Mouse (Mus musculus): Measurements from ENCODE around the gene Zfp282. TPM values are rescaled to one million over a fixed set of nuclear protein-coding genes. Genes with fewer than 3 reads are reported as not detected.

Zfp282 gene
- polyA plus RNA-seq, 1 experiment from 2014 or later = 9.6 TPM

- TF ChIP-seq CTCF (IDR thresholded peaks at IDR 0.05) = no peak
- no peak for TF ChIP-seq EP300 (IDR thresholded peaks at IDR 0.05)
- 75% methylated on average over 3 of the region's 3 CpGs for WGBS
- H3K4me3 ChIP-seq (ENCODE audit: low read depth, low read length) = no peak overlapping the region
Measured at GRCm38 (mm10) chr6:47954425-47954824, 77.4 kb downstream of the Zfp282 start.

GRCm38 (mm10) chr6:47957816-47958215 lies 80.8 kb downstream of the Zfp282 start:
- DNase-seq (ENCODE audit: low spot score) (no peak), ATAC-seq (no peak)
- Histone ChIP-seq H3K9me3 (ENCODE audit: low read length) (no peaks in the 10 kb centered on the region), H3K36me3 (ENCODE audit: insufficient read depth, low read length) (no peaks in the 10 kb centered on the region), H3K9ac (replicated peaks; ENCODE audit: low read depth) (no peak overlapping the region), H3K4me2 (replicated peaks; ENCODE audit: low read depth, low read length) (no peak overlapping the region), H3K27ac (ENCODE audit: low read length) (no peak overlapping the region), H3K27me3 (replicated peaks; ENCODE audit: insufficient read depth, low read length) (no peaks in the 10 kb centered on the region), H3K4me1 (ENCODE audit: insufficient read depth, low read depth, low read length) (peaks cover 4% of the 10 kb centered on the region; the same call in 1 of the 2 replicates), H3K4me3 (ENCODE audit: low read depth, low read length) (no peak overlapping the region)
- TF ChIP-seq EP300 (IDR thresholded peaks at IDR 0.05) = no peak
- TF ChIP-seq CTCF (IDR thresholded peaks at IDR 0.05) = no peak

More at GRCm38 (mm10) chr6:47954425-47954824, 77.4 kb downstream of the Zfp282 start:
- Histone ChIP-seq H3K4me2 (replicated peaks; ENCODE audit: low read depth, low read length) (no peak overlapping the region; the same call in 1 of the 2 replicates), H3K36me3 (ENCODE audit: insufficient read depth, low read length) (no peaks in the 10 kb centered on the region), H3K9ac (replicated peaks; ENCODE audit: low read depth) (no peak overlapping the region), H3K9me3 (ENCODE audit: low read length) (no peaks in the 10 kb centered on the region), H3K27ac (ENCODE audit: low read length) (no peak overlapping the region), H3K4me1 (ENCODE audit: insufficient read depth, low read depth, low read length) (peaks cover 4% of the 10 kb centered on the region; the same call in 1 of the 2 replicates), H3K27me3 (replicated peaks; ENCODE audit: insufficient read depth, low read length) (no peaks in the 10 kb centered on the region)
- ATAC-seq = no peak
- no peak for DNase-seq (ENCODE audit: low spot score)

Other genes with a start within 250 kb of the Zfp282 start
- gene Pdia4, start 63.8 kb upstream of the Zfp282 start, polyA plus RNA-seq (2015; fragmentation: Nextera tagmentation; extraction: Ambion mirVana) = 98.0 and 123 TPM in 2 replicates
- gene Zfp786, start 46.3 kb upstream of the Zfp282 start, polyA plus RNA-seq (2015; fragmentation: Nextera tagmentation; extraction: Ambion mirVana) = 0.98 and 1.0 TPM in 2 replicates
- 4.7 and 5.2 TPM in 2 replicates for gene Zfp398, start 41.5 kb upstream of the Zfp282 start, polyA plus RNA-seq (2015; fragmentation: Nextera tagmentation; extraction: Ambion mirVana)
- 15.2 and 16.7 TPM in 2 replicates for gene Zfp212, start 43.3 kb downstream of the Zfp282 start, polyA plus RNA-seq (2015; fragmentation: Nextera tagmentation; extraction: Ambion mirVana)
- 4.7 and 5.3 TPM in 2 replicates for gene Zfp956, start 76.2 kb downstream of the Zfp282 start, polyA plus RNA-seq (2015; fragmentation: Nextera tagmentation; extraction: Ambion mirVana)
- 4.7 TPM in 2 replicates for gene Zfp777, start 171.7 kb downstream of the Zfp282 start, polyA plus RNA-seq (2015; fragmentation: Nextera tagmentation; extraction: Ambion mirVana)
- gene Zfp746, start 209.4 kb downstream of the Zfp282 start, polyA plus RNA-seq (2015; fragmentation: Nextera tagmentation; extraction: Ambion mirVana) = 13.5 and 14.4 TPM in 2 replicates